Mouse (Mus musculus) cerebellum, adult 2 months (tissue): ENCODE data around the gene Zfhx3. TPM values are rescaled to one million over a fixed set of nuclear protein-coding genes. Genes with fewer than 3 reads are reported as not detected.

Experiments
- DNase-seq, 2 experiments: peaks; one replicate each; pipeline ENCODE4 v3.0.0; 2021
- H3K27ac ChIP-seq: fragments of 200-500 bp; 2 replicates; pipeline ENCODE4 v1.5.1; 2012; ENCODE audit warnings: low read length, control low read depth, inconsistent platforms; ENCODE audit not compliant: insufficient read depth
- H3K27me3 ChIP-seq: fragments of 200-500 bp; 2 replicates; pipeline ENCODE4 v1.6.1; 2012; ENCODE audit warnings: inconsistent platforms, mild to moderate bottlenecking, low read length, moderate library complexity; ENCODE audit not compliant: control insufficient read depth, insufficient read depth
- H3K4me1 ChIP-seq: fragments of 200-500 bp; 2 replicates; pipeline ENCODE4 v1.6.1; 2011; ENCODE audit warnings: low read length; ENCODE audit not compliant: control insufficient read depth, insufficient read depth
- H3K4me3 ChIP-seq: fragments of 200-500 bp; replicated peaks from 2 replicates; pipeline ENCODE3; 2011; ENCODE audit warnings: mild to moderate bottlenecking, low read depth, low read length, control low read depth; ENCODE audit not compliant: insufficient read depth
- CTCF ChIP-seq: fragments of 200-500 bp; IDR thresholded peaks from 2 replicates; pipeline ENCODE4 v1.5.1; 2011; ENCODE audit warnings: low read depth, mild to moderate bottlenecking, control low read depth, low read length, moderate library complexity, borderline replicate concordance; ENCODE audit not compliant: insufficient read depth
- POLR2A ChIP-seq: fragments of 200-500 bp; IDR thresholded peaks from 2 replicates; pipeline ENCODE4 v1.6.1; 2011; ENCODE audit warnings: low read length, control low read depth, borderline replicate concordance; ENCODE audit not compliant: insufficient read depth
- WGBS: fragments of 180-500 bp; shearing (Covaris S2); methylation state at CpG from one replicate; pipeline ENCODE4 v1.1.7; 2018; 5-methylcytosine and 5-hydroxymethylcytosine counted together
- polyA plus RNA-seq: library from polyadenylated mRNA; depleted of rRNA; stranded (reverse); fragments of >200 nt; gene quantifications from 2 replicates; pipeline ENCODE4 v1.2.3, GENCODE M21; 2012

The Zfhx3 gene
- polyA plus RNA-seq, 1 experiment: 3.3 TPM

DNA sequence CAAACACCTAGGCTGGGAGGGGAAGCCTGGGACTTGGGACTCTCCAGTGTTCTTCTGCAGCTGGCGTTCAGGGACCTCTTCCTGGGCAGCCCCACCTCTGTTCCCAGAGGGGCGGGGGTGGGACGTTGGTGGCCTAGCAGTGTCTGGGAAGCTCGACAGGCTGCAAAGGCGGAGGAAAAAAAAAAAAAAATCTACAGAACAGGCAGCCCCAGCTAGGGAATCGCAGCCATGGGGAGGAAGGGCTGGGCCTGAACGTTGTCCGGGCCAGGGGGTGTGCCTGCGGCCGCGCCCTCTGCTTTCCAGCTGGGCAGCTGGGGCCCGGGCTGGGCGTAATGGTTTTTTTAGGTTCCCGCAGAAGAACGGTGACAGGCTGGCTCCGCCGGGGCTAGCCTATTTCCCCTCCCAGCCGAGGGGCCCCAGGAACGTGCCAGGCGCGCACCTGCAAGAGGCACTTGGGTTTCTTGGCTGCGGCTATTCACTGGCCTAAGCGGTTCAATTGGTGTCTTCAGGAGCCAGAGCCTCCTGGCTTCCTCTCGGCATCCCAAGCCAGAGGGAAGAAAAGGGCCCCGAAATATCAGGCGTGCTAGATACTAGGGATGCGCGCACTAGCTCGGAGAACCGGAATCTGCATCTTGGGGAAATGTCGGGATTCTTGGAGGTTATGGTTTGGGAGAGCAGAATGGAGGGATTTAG is 753.6 kb downstream of the Zfhx3 start:
- TF ChIP-seq POLR2A (no peak), CTCF (no peak)
- 2% methylated on average over 31 of the region's 31 CpGs for WGBS
- peaks cover 3% of the 10 kb centered on the region; the same call in 1 of the 2 replicates for H3K27me3 ChIP-seq
- no peak overlapping the region for H3K4me3 ChIP-seq
- H3K4me1 ChIP-seq: peaks cover 4% of the 10 kb centered on the region; the same call in 1 of the 2 replicates
- H3K27ac ChIP-seq: no peak overlapping the region
- DNase-seq: no peak

GRCm38 (mm10) chr8:108696631-108697410 is 754.4 kb downstream of the Zfhx3 start:
- TF ChIP-seq POLR2A (no peak), CTCF (no peak)
- peaks cover 4% of the 10 kb centered on the region; the same call in 1 of the 2 replicates for H3K4me1 ChIP-seq
- H3K27me3 ChIP-seq: peaks cover 5% of the 10 kb centered on the region; the same call in 1 of the 2 replicates
- H3K27ac ChIP-seq: no peak overlapping the region
- H3K4me3 ChIP-seq: no peak overlapping the region
- no peak for DNase-seq
- 3% methylated on average over 27 of the region's 27 CpGs for WGBS

DNA sequence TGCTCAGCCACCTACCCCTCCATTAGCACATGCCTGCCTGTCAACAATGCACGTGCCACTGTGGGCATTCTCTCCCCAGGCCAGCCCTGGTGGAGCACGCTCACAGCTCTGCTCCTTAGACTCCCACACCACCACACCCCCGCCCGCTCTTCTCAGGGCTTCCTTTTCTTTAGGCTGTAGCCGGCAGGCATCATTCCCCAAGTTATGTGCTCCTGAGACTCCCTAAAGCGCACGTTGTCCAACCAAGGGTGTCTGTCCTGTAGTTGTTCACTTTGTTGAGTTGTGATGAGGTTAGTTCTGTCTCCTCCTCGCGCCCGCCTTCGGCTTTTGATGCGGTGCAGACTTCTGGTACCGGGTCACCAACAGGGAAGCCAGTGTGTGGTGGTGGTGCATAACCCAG is 755.1 kb downstream of the Zfhx3 start:
- no peak for DNase-seq
- no peaks in the 10 kb centered on the region; the same call in 1 of the 2 replicates for H3K4me1 ChIP-seq
- H3K27me3 ChIP-seq: peaks cover 5% of the 10 kb centered on the region; the same call in 1 of the 2 replicates
- no peak for TF ChIP-seq CTCF
- TF ChIP-seq POLR2A: no peak
- no peak overlapping the region for H3K4me3 ChIP-seq
- WGBS: 1% methylated on average over 13 of the region's 13 CpGs
- no peak overlapping the region for H3K27ac ChIP-seq

DNA sequence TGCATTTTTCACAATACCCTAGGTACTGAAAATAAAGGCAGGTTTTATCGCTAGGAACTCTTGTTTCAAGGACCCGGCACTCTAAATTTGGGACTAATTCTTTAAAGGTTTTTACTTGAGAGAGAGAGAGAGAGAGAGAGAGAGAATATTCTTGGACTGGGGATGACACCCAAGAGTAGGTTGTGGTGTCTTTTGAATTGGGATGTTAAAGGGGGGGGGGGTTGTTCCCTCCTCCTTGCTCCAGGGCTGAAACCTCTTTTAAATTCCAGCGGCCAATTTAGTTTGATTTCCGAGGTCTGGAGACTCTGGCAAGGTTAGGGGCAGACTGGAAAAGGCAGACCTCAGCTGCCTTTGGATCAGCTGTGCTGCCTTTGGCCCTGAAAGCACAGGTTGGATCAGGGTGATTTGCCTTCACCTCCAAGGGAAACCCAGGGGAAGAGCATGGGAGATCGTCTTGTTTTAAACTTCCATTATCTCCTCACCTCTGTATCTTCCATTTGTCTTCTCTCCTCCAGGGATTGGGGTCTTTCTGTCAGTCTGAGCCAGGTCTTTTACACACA is 755.7 kb downstream of the Zfhx3 start:
- DNase-seq: no peak
- TF ChIP-seq CTCF (no peak), POLR2A (no peak)
- Histone ChIP-seq H3K4me1 (no peaks in the 10 kb centered on the region; the same call in none of the 2 replicates), H3K27ac (no peak overlapping the region), H3K4me3 (no peak overlapping the region), H3K27me3 (peaks cover 5% of the 10 kb centered on the region; the same call in 1 of the 2 replicates)
- under 1% methylated on average over 5 of the region's 5 CpGs for WGBS

GRCm38 (mm10) chr8:108699011-108699410 is 756.6 kb downstream of the Zfhx3 start:
- Histone ChIP-seq H3K27me3 (peaks cover 10% of the 10 kb centered on the region; the same call in 1 of the 2 replicates), H3K27ac (no peak overlapping the region), H3K4me3 (no peak overlapping the region), H3K4me1 (no peaks in the 10 kb centered on the region; the same call in none of the 2 replicates)
- WGBS: 7% methylated on average over 3 of the region's 3 CpGs
- TF ChIP-seq CTCF (no peak), POLR2A (no peak)
- no peak for DNase-seq

- Histone ChIP-seq H3K27ac (no peak overlapping the region), H3K27me3 (peaks cover 16% of the 10 kb centered on the region; the same call in 1 of the 2 replicates), H3K4me1 (no peaks in the 10 kb centered on the region; the same call in none of the 2 replicates), H3K4me3 (no peak overlapping the region)
- TF ChIP-seq CTCF: no peak
- TF ChIP-seq POLR2A: no peak
- DNase-seq: no peak
- 2% methylated on average over 23 of the region's 23 CpGs for WGBS
Observed at GRCm38 (mm10) chr8:108699454-108700345, 757.3 kb downstream of the Zfhx3 start.
